In genomic region chr14:32388196-32388595, GRCm38 (mm10) we compare ENCODE assay signal across 9 mouse cellular contexts. TPM values are rescaled to one million over a fixed set of nuclear protein-coding genes. Genes with fewer than 3 reads are reported as not detected.
A peak's percentile ranks its signal among the peaks of the same experiment; 100 is the strongest.
DNase-seq lines count a peak whose midpoint lies in the region; ATAC-seq and TF ChIP-seq lines count a peak whose summit lies in the region.
"Had no signal": no experiment of that assay in that cellular context is flagged by ENCODE, and none has a peak within 500 bp of the region (broad histone marks: within the 10 kb centered on the region; RNA-seq: fewer than 3 reads in every experiment).

TSS of gene 1700024G13Rik (minus strand) at chr14:32388391.

- no peaks in the 10 kb centered on the region for H3K4me1 ChIP-seq in heart, adult 2 months (ENCODE audit: control insufficient read depth, insufficient read depth, low read length)
- H3K4me1 ChIP-seq in lung, embryonic 15.5 days, result no peaks in the 10 kb centered on the region

- no peaks in the 10 kb centered on the region for H3K27me3 ChIP-seq in heart, adult 2 months (ENCODE audit: control insufficient read depth, insufficient read depth, low read length)
- H3K27me3 ChIP-seq in lung, embryonic 15.5 days, result no peaks in the 10 kb centered on the region

- no peak within 1 kb of the TSS for H3K4me3 ChIP-seq in heart, adult 2 months
- H3K4me3 ChIP-seq in lung, embryonic 15.5 days, result no peak within 1 kb of the TSS

- intact Hi-C loops in heart, adult 2 months (cut with DNase I), result no loop called here

- no peaks in the 10 kb centered on the region for H3K9me3 ChIP-seq in lung, embryonic 15.5 days

- 0 out of 2 replicates have a peak within 1 kb of the TSS, but pooled peaks have one; percentile 11 for H3K4me2 ChIP-seq in lung, embryonic 15.5 days

- ATAC-seq in lung, embryonic 15.5 days (ENCODE audit: borderline replicate concordance, extremely low read depth, low FRiP score, low TSS enrichment), result peak; percentile 78
- ATAC-seq: Patski had no signal

- TF ChIP-seq CTCF in heart, adult 2 months (IDR thresholded peaks at IDR 0.05), result no peak

- no peaks in the 10 kb centered on the region for H3K79me2 ChIP-seq in heart, adult 2 months (replicated peaks; ENCODE audit: control insufficient read depth, insufficient read depth, low read length)

- no peak for TF ChIP-seq POLR2A in heart, adult 2 months (IDR thresholded peaks at IDR 0.05; ENCODE audit: insufficient read depth, low read depth, low read length)

- H3K27ac ChIP-seq in heart, adult 2 months, result no peak within 1 kb of the TSS
- no peak within 1 kb of the TSS for H3K27ac ChIP-seq in lung, embryonic 15.5 days

- 6% methylated on average over 13 of the region's 13 CpGs for WGBS in heart, adult 2 months
- WGBS in lung, embryonic 15.5 days, result 3% methylated on average over 13 of the region's 13 CpGs

- no peak within 1 kb of the TSS for H3K9ac ChIP-seq in heart, adult 2 months (ENCODE audit: low read depth, low read length)
- H3K9ac ChIP-seq in lung, embryonic 15.5 days, result no peak within 1 kb of the TSS

- no peak for TF ChIP-seq EP300 in heart, adult 2 months (IDR thresholded peaks at IDR 0.05; ENCODE audit: insufficient read depth, low read depth, low read length)

- DNase-seq in 3134 (ENCODE audit: extremely low read depth, insufficient read length, low spot score), result peak; percentile 14
- peak; percentile 78 to 86 for DNase-seq in adrenal gland, postnatal 36 days
- peak; percentile 39 to 43 for DNase-seq in heart, adult 2 months
- peak; percentile 60 for DNase-seq in kidney, adult 18-20 months
- peak; percentile 92 for DNase-seq in retina, embryonic 14.5 days (ENCODE audit: low spot score)
- no peak for DNase-seq in right cerebral cortex, postnatal 25 days
- DNase-seq in layer of hippocampus, postnatal 10 days (ENCODE audit: low spot score in 2 of 2), result no peak

- no peaks in the 10 kb centered on the region for H3K36me3 ChIP-seq in heart, adult 2 months (ENCODE audit: control insufficient read depth, insufficient read depth, low read length)
- H3K36me3 ChIP-seq in lung, embryonic 15.5 days, result no peaks in the 10 kb centered on the region

RNA-seq across cellular contexts. Expression of gene 1700024G13Rik, which starts in this region (rescaled TPM):
- total RNA-seq in adrenal gland, postnatal 36 days (2021), result not detected
- not detected for total RNA-seq in heart, adult 2 months (2021)
- 0.53 TPM in 1 of 2 replicates, not detected in the other for polyA plus RNA-seq in heart, adult 2 months (2012; rRNA removed)
- 0.41 TPM in 1 of 2 replicates, not detected in the other for polyA plus RNA-seq in lung, embryonic 15.5 days (2015; fragmentation: Nextera tagmentation; extraction: Ambion mirVana)
- 1 to 10 TPM in 1 of 2 experiments, not detected in 1; 1.1 TPM for total RNA-seq in layer of hippocampus, postnatal 10 days (2021)
- polyA plus RNA-seq: Patski had no signal

Comparison
In these comparisons a context has a peak if more than half of its experiments do, and no peak if none do; other contexts are left out.
1. Peak in DNase-seq in adrenal gland, postnatal 36 days; RNA of the gene not detected or under 1 TPM.
2. Peak in DNase-seq in heart, adult 2 months; RNA of the gene not detected or under 1 TPM.
3. Peak in ATAC-seq and H3K4me2 ChIP-seq in lung, embryonic 15.5 days; RNA of the gene not detected or under 1 TPM.
4. DNase-seq: peak in 3134 (single experiment), kidney, adult 18-20 months (single experiment) and retina, embryonic 14.5 days (single experiment); none in right cerebral cortex, postnatal 25 days (single experiment) and layer of hippocampus, postnatal 10 days (0 of 2).